Mouse (Mus musculus): ENCODE measurements around the gene Cd209b.
A peak's percentile ranks its signal among the peaks of the same experiment; 100 is the strongest.

Cd209b gene

GRCm38 (mm10) chr8:3926744-3927143 is at the start of gene Cd209b:
Gene Cd209b (minus strand): TSS chr8:3926844.
- DNase-seq (ENCODE audit: low spot score): no peak

GRCm38 (mm10) chr8:3956037-3956436 is 29.4 kb upstream of the Cd209b start:
- DNase-seq (ENCODE audit: low spot score): peak; percentile 19

GRCm38 (mm10) chr8:3954646-3955045 is 28.0 kb upstream of the Cd209b start, which contains the start of gene Cd209c:
Gene Cd209c (minus strand): TSS chr8:3954746.
- no peak for DNase-seq (ENCODE audit: low spot score)

GRCm38 (mm10) chr8:3940023-3940422 is 13.4 kb upstream of the Cd209b start:
- DNase-seq (ENCODE audit: low spot score): no peak

GRCm38 (mm10) chr8:3878455-3878854 is 48.2 kb downstream of the Cd209b start, which contains the start of gene Cd209d:
Gene Cd209d (minus strand): TSS chr8:3878555.
- no peak for DNase-seq (ENCODE audit: low spot score)

GRCm38 (mm10) chr8:3876121-3876520 is 50.5 kb downstream of the Cd209b start:
- no peak for DNase-seq (ENCODE audit: low spot score)

Measured in MN1 (cell line).